Mouse (Mus musculus) bone marrow, adult 2 months (tissue): ENCODE data around the gene Armc2.

Experiments used
- CTCF ChIP-seq: fragments of 200-500 bp; IDR thresholded peaks from 2 replicates; pipeline ENCODE4 v1.5.1; 2011; ENCODE audit warnings: low read length, control low read depth; ENCODE audit not compliant: control insufficient read depth, insufficient read depth
- POLR2A ChIP-seq: fragments of 200-500 bp; IDR thresholded peaks from 2 replicates; pipeline ENCODE4 v1.6.1; 2011; ENCODE audit warnings: low read depth, mild to moderate bottlenecking, control low read depth, low read length, borderline replicate concordance; ENCODE audit not compliant: control insufficient read depth

DNA sequence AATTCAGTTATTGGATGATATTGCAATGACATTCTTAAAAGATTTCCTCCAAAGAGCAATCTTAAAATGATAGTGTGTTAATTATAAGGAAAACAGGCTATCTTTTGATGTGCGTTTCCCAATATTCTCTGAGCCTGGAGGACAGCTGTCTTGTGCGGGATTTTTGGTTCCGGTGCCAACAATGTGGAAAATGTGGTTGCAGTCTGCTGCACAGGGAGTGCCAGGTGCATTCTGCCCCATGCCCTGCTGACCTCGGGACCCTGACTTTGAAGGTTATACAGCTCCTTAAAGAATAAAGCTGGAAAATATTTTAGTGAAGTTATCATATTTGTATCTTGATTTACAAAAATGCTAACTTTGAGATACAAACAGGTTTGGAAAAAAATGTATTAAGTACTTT is 110.3 kb downstream of the Armc2 start:
- TF ChIP-seq CTCF: no peak
- no peak for TF ChIP-seq POLR2A
